Mouse (Mus musculus) cortical plate, adult 2 months (tissue): ENCODE measurements around the gene Cdk11b.

ENCODE experiments used
- CTCF ChIP-seq: fragments of 200-500 bp; IDR thresholded peaks from 2 replicates; pipeline ENCODE4 v1.5.1; 2011; ENCODE audit warnings: mild to moderate bottlenecking, control low read depth, low read length; ENCODE audit not compliant: insufficient read depth; ENCODE audit errors: extremely low read depth
- POLR2A ChIP-seq: fragments of 200-500 bp; IDR thresholded peaks from 2 replicates; pipeline ENCODE4 v1.6.1; 2011; ENCODE audit warnings: mild to moderate bottlenecking, low read length, control low read depth; ENCODE audit not compliant: insufficient read depth; ENCODE audit errors: extremely low read depth

GRCm38 (mm10) chr4:155599901-155600825, 24.5 kb upstream of the Cdk11b start:
- no peak for TF ChIP-seq CTCF
- no peak for TF ChIP-seq POLR2A
